32 mouse cellular contexts compared by ENCODE assay signal in the genomic region with DNA sequence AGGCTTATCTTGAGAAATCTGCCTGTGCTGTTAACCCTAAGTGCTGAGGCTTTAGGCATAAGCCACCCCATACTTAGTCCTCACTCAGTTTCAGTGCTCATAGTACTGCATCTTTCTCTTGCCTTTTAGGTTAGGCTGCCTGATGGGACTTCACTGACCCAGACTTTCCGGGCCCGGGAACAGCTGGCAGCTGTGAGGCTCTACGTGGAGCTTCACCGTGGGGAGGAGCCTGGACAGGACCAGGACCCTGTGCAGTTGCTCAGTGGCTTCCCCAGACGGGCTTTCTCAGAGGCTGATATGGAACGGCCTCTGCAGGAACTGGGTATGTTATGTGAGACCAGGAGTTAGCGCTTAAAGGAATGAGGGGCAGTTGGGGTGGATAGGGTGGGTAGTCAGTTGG. TPM values are rescaled to one million over a fixed set of nuclear protein-coding genes. Genes with fewer than 3 reads are reported as not detected.
DNase-seq lines count a peak whose midpoint lies in the region; ATAC-seq lines count a peak whose summit lies in the region.
"Had no signal": no experiment of that assay in that cellular context is flagged by ENCODE, and none has a peak within 500 bp of the region (broad histone marks: within the 10 kb centered on the region; RNA-seq: fewer than 3 reads in every experiment).

No protein-coding gene starts in this region.

- ATAC-seq in liver, embryonic 12.5 days: no peak
- no peak for ATAC-seq in megakaryocyte, adult 5-6 weeks (ENCODE audit: poor library complexity, severe bottlenecking)
- ATAC-seq: activated CD4-positive, CD25-positive, alpha-beta regulatory T cell, adult 4 months; forebrain, embryonic 14.5 days; forebrain, postnatal 0 days; hindbrain, embryonic 16.5 days had no signal

- peaks cover 57% of the 10 kb centered on the region for H3K36me3 ChIP-seq in liver, embryonic 12.5 days
- peaks cover 72% of the 10 kb centered on the region for H3K36me3 ChIP-seq in megakaryocyte, embryonic 14.5 days (replicated peaks; ENCODE audit: low read length)

- H3K27ac ChIP-seq in liver, embryonic 12.5 days: 0 out of 2 replicates have a peak overlapping the region, but pooled peaks have one; percentile 41
- H3K27ac ChIP-seq: embryonic facial prominence, embryonic 12.5 days; embryonic facial prominence, embryonic 15.5 days; hindbrain, embryonic 10.5 days; hindbrain, embryonic 13.5 days had no signal

- no peaks in the 10 kb centered on the region for H3K27me3 ChIP-seq in liver, embryonic 12.5 days (replicated peaks)
- H3K27me3 ChIP-seq in megakaryocyte, embryonic 14.5 days (replicated peaks): no peaks in the 10 kb centered on the region
- H3K27me3 ChIP-seq: embryonic facial prominence, embryonic 12.5 days; embryonic facial prominence, embryonic 15.5 days; hindbrain, embryonic 13.5 days had no signal

- H3K4me1 ChIP-seq in liver, embryonic 12.5 days: peaks cover 44% of the 10 kb centered on the region
- H3K4me1 ChIP-seq in megakaryocyte, embryonic 14.5 days: peaks cover 46% of the 10 kb centered on the region

- H3K9me3 ChIP-seq in liver, embryonic 12.5 days (replicated peaks): no peaks in the 10 kb centered on the region
- no peaks in the 10 kb centered on the region for H3K9me3 ChIP-seq in megakaryocyte, embryonic 14.5 days
- H3K9me3 ChIP-seq: embryonic facial prominence, embryonic 12.5 days; embryonic facial prominence, embryonic 15.5 days; hindbrain, embryonic 10.5 days; hindbrain, embryonic 13.5 days had no signal

- no peak overlapping the region for H3K4me2 ChIP-seq in liver, embryonic 12.5 days
- H3K4me2 ChIP-seq: embryonic facial prominence, embryonic 12.5 days; embryonic facial prominence, embryonic 15.5 days; heart, embryonic 11.5 days; hindbrain, embryonic 13.5 days had no signal

- H3K9ac ChIP-seq in liver, embryonic 12.5 days: peak overlapping the region; percentile 24; the same call in 1 of the 2 replicates
- H3K9ac ChIP-seq: embryonic facial prominence, embryonic 12.5 days; embryonic facial prominence, embryonic 15.5 days; forebrain, postnatal 0 days; hindbrain, embryonic 13.5 days had no signal

- H3K4me3 ChIP-seq in liver, embryonic 12.5 days: no peak overlapping the region
- H3K4me3 ChIP-seq in megakaryocyte, embryonic 14.5 days (replicated peaks): peak overlapping the region; percentile 44
- H3K4me3 ChIP-seq: embryonic facial prominence, embryonic 12.5 days; embryonic facial prominence, embryonic 15.5 days; hindbrain, embryonic 10.5 days; hindbrain, embryonic 13.5 days had no signal

- DNase-seq in cerebellum, adult 9-11 months: peak; percentile 7
- no peak for DNase-seq in cerebellum, postnatal 25 days
- DNase-seq in liver: no peak
- DNase-seq: adrenal gland, adult 8-10 months; adrenal gland, postnatal 25 days; cerebellum, adult 11-12 months; cerebellum, adult 8-10 months; cerebellum, postnatal 14 days; forebrain, postnatal 0 days; gastrocnemius, postnatal 10 days; gastrocnemius, postnatal 36 days; heart, postnatal 36 days had no signal

- 88% methylated on average over 7 of the region's 7 CpGs for WGBS in liver, embryonic 12.5 days (ENCODE audit: insufficient replicate concordance)

RNA-seq across cellular contexts. Expression of gene Ubxn1, which starts 3.7 kb away (rescaled TPM):
- 133 and 135 TPM in 2 replicates for polyA plus RNA-seq in liver, embryonic 12.5 days (2016; fragmentation: Nextera tagmentation; extraction: Ambion mirVana)
- polyA plus RNA-seq in megakaryocyte, embryonic 14.5 days (2012; ENCODE audit: insufficient read depth, low replicate concordance): 125 and 325 TPM in 2 replicates
- 63.2 and 66.8 TPM in 2 replicates for total RNA-seq in megakaryocyte, adult 5-6 weeks (2015)
- total RNA-seq in megakaryocyte, adult 5-6 weeks (2017): 149 and 168 TPM in 2 replicates

RNA-seq across cellular contexts. Expression of gene Uqcc3, which starts 5.7 kb away (rescaled TPM):
- 40.6 and 43.4 TPM in 2 replicates for polyA plus RNA-seq in liver, embryonic 12.5 days (2016; fragmentation: Nextera tagmentation; extraction: Ambion mirVana)
- 6.2 and 84.6 TPM in 2 replicates for polyA plus RNA-seq in megakaryocyte, embryonic 14.5 days (2012; ENCODE audit: insufficient read depth, low replicate concordance)
- total RNA-seq in megakaryocyte, adult 5-6 weeks (2015): 39.9 and 41.9 TPM in 2 replicates
- total RNA-seq in megakaryocyte, adult 5-6 weeks (2017): 58.1 and 75.6 TPM in 2 replicates

RNA-seq across cellular contexts. Expression of gene Lbhd1, which starts 8.5 kb away (rescaled TPM):
- 76.1 and 80.4 TPM in 2 replicates for polyA plus RNA-seq in liver, embryonic 12.5 days (2016; fragmentation: Nextera tagmentation; extraction: Ambion mirVana)
- polyA plus RNA-seq in megakaryocyte, embryonic 14.5 days (2012; ENCODE audit: insufficient read depth, low replicate concordance): 1.5 TPM in 1 of 2 replicates, not detected in the other
- 29.0 and 50.8 TPM in 2 replicates for total RNA-seq in megakaryocyte, adult 5-6 weeks (2015)
- 5.2 and 7.5 TPM in 2 replicates for total RNA-seq in megakaryocyte, adult 5-6 weeks (2017)

RNA-seq across cellular contexts. Expression of gene Gm49403, which starts 8.7 kb away (rescaled TPM):
- polyA plus RNA-seq in liver, embryonic 12.5 days (2016; fragmentation: Nextera tagmentation; extraction: Ambion mirVana): not detected in 2 replicates
- not detected in 2 replicates for polyA plus RNA-seq in megakaryocyte, embryonic 14.5 days (2012; ENCODE audit: insufficient read depth, low replicate concordance)
- not detected in 2 replicates for total RNA-seq in megakaryocyte, adult 5-6 weeks (2015)
- not detected in 2 replicates for total RNA-seq in megakaryocyte, adult 5-6 weeks (2017)
- total RNA-seq: adrenal gland, adult 8-10 months; adrenal gland, postnatal 25 days; common myeloid progenitor, adult 5-6 weeks; ES-E14; forebrain, postnatal 0 days; gastrocnemius, postnatal 10 days; gastrocnemius, postnatal 36 days; granulocyte monocyte progenitor cell, adult 5-6 weeks; heart, adult 8-10 months; heart, postnatal 36 days had no signal
- polyA plus RNA-seq: activated CD4-positive, CD25-positive, alpha-beta regulatory T cell, adult 4 months; brain, embryonic 14.5 days; embryonic facial prominence, embryonic 12.5 days; embryonic facial prominence, embryonic 15.5 days; forebrain, embryonic 11.5 days; forebrain, embryonic 14.5 days; forebrain, postnatal 0 days; frontal cortex, adult 2 months; heart, embryonic 11.5 days; heart, embryonic 14.5 days; heart, postnatal 0 days; hindbrain, embryonic 10.5 days; hindbrain, embryonic 13.5 days; hindbrain, embryonic 16.5 days had no signal

RNA-seq across cellular contexts. Expression of gene 1810009A15Rik, which starts 13.6 kb away (rescaled TPM):
- 107 and 111 TPM in 2 replicates for polyA plus RNA-seq in liver, embryonic 12.5 days (2016; fragmentation: Nextera tagmentation; extraction: Ambion mirVana)
- 10.2 and 72.7 TPM in 2 replicates for polyA plus RNA-seq in megakaryocyte, embryonic 14.5 days (2012; ENCODE audit: insufficient read depth, low replicate concordance)
- 43.9 and 64.0 TPM in 2 replicates for total RNA-seq in megakaryocyte, adult 5-6 weeks (2015)
- 61.2 and 66.3 TPM in 2 replicates for total RNA-seq in megakaryocyte, adult 5-6 weeks (2017)

Comparison
In these comparisons a context has a peak if more than half of its experiments do, and no peak if none do; other contexts are left out.
1. RNA of gene Lbhd1, which starts 8.5 kb away (polyA plus RNA-seq): 76.1 to 80.4 TPM in liver, embryonic 12.5 days; 1.5 TPM in megakaryocyte, embryonic 14.5 days; every median in the first group is over 10 times any median in the second.